Mouse (Mus musculus) mouse embryonic stem cell (cell line): ENCODE data around the gene Sfxn4.

Experiments
- in situ Hi-C, 2 experiments: fragments of 300-500 bp; cut with MboI; formaldehyde crosslinking; loops; 1 replicate in 1 of 2; 3 replicates in 1 of 2; pipeline ENCODE4 v1.14.3; 2019 to 2020; ENCODE audit warnings: low sequenced_read_pairs in 2 of 2, low pct_unique_long_range_greater_than_20kb in 1 of 2, mixed read lengths in 1 of 2; ENCODE audit not compliant: unreplicated experiment in 1 of 2

Gene Sfxn4

GRCm38 (mm10) chr19:60789452-60789851, 71.8 kb downstream of the Sfxn4 start:
- in situ Hi-C loops: no loop called here

DNA sequence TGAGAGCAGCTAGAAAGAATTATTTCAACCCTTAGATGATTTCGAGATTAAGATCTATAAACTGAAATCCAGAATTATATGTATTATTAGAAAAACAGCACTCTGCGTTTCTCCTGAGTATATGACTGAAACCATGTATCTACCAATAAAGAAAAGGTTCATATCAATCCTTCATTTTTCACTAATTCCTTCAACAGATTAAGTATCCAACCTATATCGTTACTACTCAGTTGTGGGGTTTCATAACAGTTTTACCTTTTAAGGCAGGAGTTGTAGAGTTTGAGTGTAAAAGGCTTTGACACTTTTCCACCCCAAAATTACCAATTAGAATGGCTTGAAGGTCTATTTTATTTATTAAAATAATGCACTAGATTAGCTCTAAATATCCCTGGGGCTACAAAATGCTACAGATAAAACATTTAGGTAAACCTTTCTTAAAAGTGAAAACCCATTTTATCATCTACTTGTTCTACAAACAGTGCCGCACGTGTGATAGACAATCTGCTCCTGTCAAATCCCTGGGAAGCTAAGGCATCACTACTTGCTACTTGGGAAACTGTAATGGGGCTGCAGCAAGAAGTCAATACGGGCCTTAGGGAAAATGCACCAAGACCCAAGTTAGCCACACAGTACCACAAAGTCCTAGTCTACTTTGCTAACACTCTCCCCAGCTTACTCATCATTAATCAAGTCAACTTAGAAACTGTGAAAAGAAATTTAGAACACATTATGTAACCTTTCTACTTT, 72.9 kb downstream of the Sfxn4 start:
- in situ Hi-C loops: no loop called here

DNA sequence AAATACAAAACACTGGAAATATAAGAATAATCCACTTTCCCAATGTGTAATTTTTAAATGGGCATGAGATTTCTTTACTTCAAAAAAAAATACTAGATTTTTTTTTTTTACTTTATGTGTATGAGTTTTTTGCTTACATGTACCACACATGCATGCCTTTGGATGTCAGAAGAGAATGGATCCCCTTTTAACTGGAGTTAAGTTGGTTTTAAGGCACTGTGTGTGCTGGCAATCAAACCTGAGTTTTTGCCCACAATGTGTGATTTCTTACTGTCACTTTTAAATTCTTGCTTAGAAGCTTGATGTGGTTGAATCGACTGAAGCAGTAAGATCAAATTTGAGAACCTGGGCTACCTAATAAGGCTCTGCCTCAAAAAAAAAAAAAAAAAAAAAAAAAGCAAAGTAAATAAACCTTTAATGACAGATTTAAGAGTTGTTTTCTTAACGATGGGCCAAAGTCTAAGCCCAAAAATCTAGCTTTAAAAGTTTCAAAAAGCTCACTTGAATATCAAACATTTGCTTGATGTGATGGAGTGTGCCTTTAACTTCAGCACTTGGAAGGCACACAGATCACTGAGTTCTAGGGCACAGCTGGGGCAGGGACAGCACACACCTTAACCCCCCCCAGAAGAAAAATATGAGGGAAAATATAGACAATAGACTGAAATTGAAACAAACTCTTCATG, 73.7 kb downstream of the Sfxn4 start:
- in situ Hi-C loops: no loop called here
